Comparison of ENCODE assay signal across 8 mouse cellular contexts in the genomic region with DNA sequence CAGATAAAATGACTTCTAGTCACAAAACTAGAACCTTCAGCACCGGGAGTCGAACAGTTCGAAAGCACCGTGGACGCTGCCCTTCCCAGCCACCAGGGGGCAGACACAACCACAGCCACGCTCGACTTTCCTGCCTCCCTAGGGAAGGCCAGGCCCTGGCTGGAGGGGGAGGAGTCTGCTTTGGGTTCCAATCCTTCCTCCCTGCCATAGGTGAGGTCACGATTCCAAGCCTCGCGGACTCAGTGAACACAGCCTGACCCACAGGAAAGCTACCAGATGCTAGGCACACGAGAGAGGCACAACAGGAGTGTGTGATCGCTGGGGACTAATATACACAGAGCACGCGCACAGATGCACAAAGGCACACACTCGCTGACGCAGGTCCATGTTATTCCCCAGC. TPM values are rescaled to one million over a fixed set of nuclear protein-coding genes. Genes with fewer than 3 reads are reported as not detected.
DNase-seq lines count a peak whose midpoint lies in the region; ATAC-seq and TF ChIP-seq lines count a peak whose summit lies in the region.

No protein-coding gene starts in this region.

- peak; percentile 58 to 61 for DNase-seq in CD8-positive naive resting alpha-beta T cell, adult 2 months (ENCODE audit: low read depth in 2 of 2, low spot score in 2 of 2)
- DNase-seq in adrenal gland, postnatal 25 days, result peak; percentile 86
- peak; percentile 86 for DNase-seq in kidney, postnatal 0 days (ENCODE audit: low spot score)
- peak; percentile 42 to 50 (median 43) for DNase-seq in liver, embryonic 14.5 days (ENCODE audit: low read depth in 3 of 3, low spot score in 3 of 3)
- peak; percentile 55 for DNase-seq in thymus, postnatal 0 days (ENCODE audit: low spot score)

- peak; percentile 95 for TF ChIP-seq CTCF in kidney, postnatal 0 days (IDR thresholded peaks at IDR 0.05; ENCODE audit: low read depth)
- TF ChIP-seq CTCF in liver, embryonic 14.5 days (IDR thresholded peaks at IDR 0.05; ENCODE audit: low read depth), result peak; percentile 99
- TF ChIP-seq CTCF in olfactory bulb, adult 2 months (IDR thresholded peaks at IDR 0.05; ENCODE audit: insufficient read depth, low read depth, low read length), result peak; percentile 85

- no peak for TF ChIP-seq EP300 in liver, embryonic 14.5 days (IDR thresholded peaks at IDR 0.05; ENCODE audit: low read depth)

- H3K9ac ChIP-seq in embryonic facial prominence, embryonic 13.5 days, result 0 out of 2 replicates have a peak overlapping the region, but pooled peaks have one; percentile 49
- no peak overlapping the region for H3K9ac ChIP-seq in heart, embryonic 11.5 days (ENCODE audit: low read depth, low read length)
- H3K9ac ChIP-seq in kidney, postnatal 0 days (ENCODE audit: low read depth, low read length), result no peak overlapping the region
- no peak overlapping the region for H3K9ac ChIP-seq in liver, embryonic 14.5 days (replicated peaks)

- no peak overlapping the region for H3K27ac ChIP-seq in embryonic facial prominence, embryonic 13.5 days
- H3K27ac ChIP-seq in heart, embryonic 11.5 days (ENCODE audit: low read depth, low read length), result no peak overlapping the region
- H3K27ac ChIP-seq in kidney, postnatal 0 days, result no peak overlapping the region
- no peak overlapping the region for H3K27ac ChIP-seq in liver, embryonic 14.5 days
- H3K27ac ChIP-seq in olfactory bulb, adult 2 months (ENCODE audit: insufficient read depth, low read depth, low read length), result no peak overlapping the region

- H3K9me3 ChIP-seq in embryonic facial prominence, embryonic 13.5 days, result no peaks in the 10 kb centered on the region
- H3K9me3 ChIP-seq in heart, embryonic 11.5 days (replicated peaks; ENCODE audit: control insufficient read depth, low read length), result no peaks in the 10 kb centered on the region
- no peaks in the 10 kb centered on the region for H3K9me3 ChIP-seq in kidney, postnatal 0 days (replicated peaks; ENCODE audit: low read length)
- no peaks in the 10 kb centered on the region for H3K9me3 ChIP-seq in liver, embryonic 14.5 days (ENCODE audit: control insufficient read depth, low read length)

- peak overlapping the region; percentile 6; the same call in 1 of the 2 replicates for H3K4me3 ChIP-seq in embryonic facial prominence, embryonic 13.5 days
- H3K4me3 ChIP-seq in heart, embryonic 11.5 days (ENCODE audit: low read depth, low read length), result no peak overlapping the region
- no peak overlapping the region for H3K4me3 ChIP-seq in kidney, postnatal 0 days (replicated peaks; ENCODE audit: low read depth, low read length)
- peak overlapping the region in 1 of 2 experiments; percentile 45; a peak in 2 of 4 replicates for H3K4me3 ChIP-seq in liver, embryonic 14.5 days (ENCODE audit: insufficient read depth in 1 of 2, low read depth in 2 of 2, low read length in 2 of 2)
- H3K4me3 ChIP-seq in olfactory bulb, adult 2 months (ENCODE audit: insufficient read depth, low read depth, low read length), result no peak overlapping the region

- peak overlapping the region; percentile 47 for H3K4me2 ChIP-seq in embryonic facial prominence, embryonic 13.5 days
- peak overlapping the region; percentile 50 for H3K4me2 ChIP-seq in heart, embryonic 11.5 days
- H3K4me2 ChIP-seq in kidney, postnatal 0 days (ENCODE audit: low read length), result peak overlapping the region; percentile 21; the same call in 1 of the 2 replicates
- peak overlapping the region; percentile 21 for H3K4me2 ChIP-seq in liver, embryonic 14.5 days (ENCODE audit: low read depth)

- H3K36me3 ChIP-seq in embryonic facial prominence, embryonic 13.5 days, result no peaks in the 10 kb centered on the region
- no peaks in the 10 kb centered on the region for H3K36me3 ChIP-seq in heart, embryonic 11.5 days (ENCODE audit: control insufficient read depth, insufficient read depth, low read length)
- H3K36me3 ChIP-seq in kidney, postnatal 0 days (ENCODE audit: insufficient read depth, low read length), result no peaks in the 10 kb centered on the region
- no peaks in the 10 kb centered on the region for H3K36me3 ChIP-seq in liver, embryonic 14.5 days (replicated peaks; ENCODE audit: control insufficient read depth, insufficient read depth, low read depth)

- H3K27me3 ChIP-seq in embryonic facial prominence, embryonic 13.5 days, result no peaks in the 10 kb centered on the region
- no peaks in the 10 kb centered on the region for H3K27me3 ChIP-seq in heart, embryonic 11.5 days (ENCODE audit: control insufficient read depth, insufficient read depth, low read length)
- H3K27me3 ChIP-seq in kidney, postnatal 0 days (ENCODE audit: insufficient read depth, low read length), result no peaks in the 10 kb centered on the region
- no peaks in the 10 kb centered on the region for H3K27me3 ChIP-seq in liver, embryonic 14.5 days (ENCODE audit: control insufficient read depth, insufficient read depth, low read length)

- peaks cover 25% of the 10 kb centered on the region for H3K4me1 ChIP-seq in embryonic facial prominence, embryonic 13.5 days
- peaks cover 12% of the 10 kb centered on the region for H3K4me1 ChIP-seq in heart, embryonic 11.5 days (ENCODE audit: control insufficient read depth, insufficient read depth, low read length)
- H3K4me1 ChIP-seq in kidney, postnatal 0 days (replicated peaks; ENCODE audit: insufficient read depth, low read length), result peaks cover 16% of the 10 kb centered on the region; the same call in 1 of the 2 replicates
- peaks cover 0 to 9% of the 10 kb centered on the region in 2 experiments; a peak in 2 of 4 replicates for H3K4me1 ChIP-seq in liver, embryonic 14.5 days (replicated peaks; ENCODE audit: control insufficient read depth in 2 of 2, insufficient read depth in 2 of 2, low read length in 1 of 2)
- H3K4me1 ChIP-seq in olfactory bulb, adult 2 months (ENCODE audit: control insufficient read depth, insufficient read depth, low read length), result peaks cover 18% of the 10 kb centered on the region

- TF ChIP-seq POLR2A in olfactory bulb, adult 2 months (IDR thresholded peaks at IDR 0.05; ENCODE audit: insufficient read depth, low read depth, low read length), result no peak

- no peak for ATAC-seq in embryonic facial prominence, embryonic 13.5 days (ENCODE audit: insufficient number of reproducible peaks, insufficient read depth, low FRiP score, low TSS enrichment, low read depth)
- no peak for ATAC-seq in heart, embryonic 11.5 days (replicated peaks; ENCODE audit: insufficient number of reproducible peaks, low FRiP score, low TSS enrichment)
- ATAC-seq in kidney, postnatal 0 days (replicated peaks; ENCODE audit: low FRiP score, low read depth), result 0 out of 2 replicates have a peak, but pooled peaks have one; percentile 30
- ATAC-seq in liver, embryonic 14.5 days (ENCODE audit: insufficient read depth), result peak; percentile 27; the same call in 1 of the 2 replicates

- WGBS in embryonic facial prominence, embryonic 13.5 days, result 22% methylated on average over 16 of the region's 16 CpGs
- WGBS in heart, embryonic 11.5 days (ENCODE audit: insufficient replicate concordance), result 21% methylated on average over 16 of the region's 16 CpGs
- 21% methylated on average over 16 of the region's 16 CpGs for WGBS in kidney, postnatal 0 days
- 18% methylated on average over 16 of the region's 16 CpGs for WGBS in liver, embryonic 14.5 days (ENCODE audit: insufficient replicate concordance)
- WGBS in olfactory bulb, adult 2 months, result 23% methylated on average over 16 of the region's 16 CpGs

RNA-seq across cellular contexts. Expression of a gene that starts 1.9 kb away (rescaled TPM):
- 76.4 and 93.3 TPM in 2 replicates for total RNA-seq in adrenal gland, postnatal 25 days (2021)
- 43.5 and 54.4 TPM in 2 replicates for polyA plus RNA-seq in embryonic facial prominence, embryonic 13.5 days (2015; fragmentation: Nextera tagmentation; extraction: Ambion mirVana)
- 28.7 and 30.0 TPM in 2 replicates for polyA plus RNA-seq in heart, embryonic 11.5 days (2014; fragmentation: Nextera tagmentation; extraction: Ambion mirVana)
- 73.7 and 78.2 TPM in 2 replicates for polyA plus RNA-seq in kidney, postnatal 0 days (2015; fragmentation: Nextera tagmentation; extraction: Ambion mirVana)
- polyA plus RNA-seq in liver, embryonic 14.5 days (2012; rRNA removed), result 4.3 TPM in 2 replicates
- 10.3 and 12.3 TPM in 2 replicates for polyA plus RNA-seq in liver, embryonic 14.5 days (2014; fragmentation: Nextera tagmentation; extraction: Ambion mirVana)
- not detected in 2 replicates for polyA plus RNA-seq in olfactory bulb, adult 2 months (2012; ENCODE audit: insufficient read depth, insufficient read length, low replicate concordance, missing spikeins)
- polyA plus RNA-seq in thymus, postnatal 0 days (2015; fragmentation: Nextera tagmentation; extraction: Ambion mirVana), result 31.0 and 33.9 TPM in 2 replicates

RNA-seq across cellular contexts. Expression of a gene that starts 5.6 kb away (rescaled TPM):
- 34.5 and 55.3 TPM in 2 replicates for total RNA-seq in adrenal gland, postnatal 25 days (2021)
- 5.0 and 5.9 TPM in 2 replicates for polyA plus RNA-seq in embryonic facial prominence, embryonic 13.5 days (2015; fragmentation: Nextera tagmentation; extraction: Ambion mirVana)
- 1.6 and 2.1 TPM in 2 replicates for polyA plus RNA-seq in heart, embryonic 11.5 days (2014; fragmentation: Nextera tagmentation; extraction: Ambion mirVana)
- polyA plus RNA-seq in kidney, postnatal 0 days (2015; fragmentation: Nextera tagmentation; extraction: Ambion mirVana), result 9.5 and 9.8 TPM in 2 replicates
- polyA plus RNA-seq in liver, embryonic 14.5 days (2012; rRNA removed), result 5.2 TPM in 2 replicates
- 1.4 and 2.6 TPM in 2 replicates for polyA plus RNA-seq in liver, embryonic 14.5 days (2014; fragmentation: Nextera tagmentation; extraction: Ambion mirVana)
- not detected in 2 replicates for polyA plus RNA-seq in olfactory bulb, adult 2 months (2012; ENCODE audit: insufficient read depth, insufficient read length, low replicate concordance, missing spikeins)
- polyA plus RNA-seq in thymus, postnatal 0 days (2015; fragmentation: Nextera tagmentation; extraction: Ambion mirVana), result 4.6 and 5.0 TPM in 2 replicates

RNA-seq across cellular contexts. Expression of a gene that starts 29.0 kb away (rescaled TPM):
- total RNA-seq in adrenal gland, postnatal 25 days (2021), result 2.9 TPM in 1 of 2 replicates, not detected in the other
- polyA plus RNA-seq in embryonic facial prominence, embryonic 13.5 days (2015; fragmentation: Nextera tagmentation; extraction: Ambion mirVana), result not detected in 2 replicates
- 0.18 TPM in 1 of 2 replicates, not detected in the other for polyA plus RNA-seq in heart, embryonic 11.5 days (2014; fragmentation: Nextera tagmentation; extraction: Ambion mirVana)
- polyA plus RNA-seq in kidney, postnatal 0 days (2015; fragmentation: Nextera tagmentation; extraction: Ambion mirVana), result not detected in 2 replicates
- 0.13 and 0.61 TPM in 2 replicates for polyA plus RNA-seq in liver, embryonic 14.5 days (2012; rRNA removed)
- polyA plus RNA-seq in liver, embryonic 14.5 days (2014; fragmentation: Nextera tagmentation; extraction: Ambion mirVana), result 0.15 and 0.22 TPM in 2 replicates
- polyA plus RNA-seq in olfactory bulb, adult 2 months (2012; ENCODE audit: insufficient read depth, insufficient read length, low replicate concordance, missing spikeins), result not detected in 2 replicates
- 0.14 and 0.24 TPM in 2 replicates for polyA plus RNA-seq in thymus, postnatal 0 days (2015; fragmentation: Nextera tagmentation; extraction: Ambion mirVana)

RNA-seq across cellular contexts. Expression of a gene that starts 32.8 kb away (rescaled TPM):
- total RNA-seq in adrenal gland, postnatal 25 days (2021), result 65.0 and 99.0 TPM in 2 replicates
- 2.0 and 2.5 TPM in 2 replicates for polyA plus RNA-seq in embryonic facial prominence, embryonic 13.5 days (2015; fragmentation: Nextera tagmentation; extraction: Ambion mirVana)
- 6.6 and 8.6 TPM in 2 replicates for polyA plus RNA-seq in heart, embryonic 11.5 days (2014; fragmentation: Nextera tagmentation; extraction: Ambion mirVana)
- 12.0 and 13.3 TPM in 2 replicates for polyA plus RNA-seq in kidney, postnatal 0 days (2015; fragmentation: Nextera tagmentation; extraction: Ambion mirVana)
- 0.78 and 0.93 TPM in 2 replicates for polyA plus RNA-seq in liver, embryonic 14.5 days (2012; rRNA removed)
- 1.2 and 2.0 TPM in 2 replicates for polyA plus RNA-seq in liver, embryonic 14.5 days (2014; fragmentation: Nextera tagmentation; extraction: Ambion mirVana)
- polyA plus RNA-seq in olfactory bulb, adult 2 months (2012; ENCODE audit: insufficient read depth, insufficient read length, low replicate concordance, missing spikeins), result not detected in 2 replicates
- 1.2 and 1.3 TPM in 2 replicates for polyA plus RNA-seq in thymus, postnatal 0 days (2015; fragmentation: Nextera tagmentation; extraction: Ambion mirVana)

Comparison
In these comparisons a context has a peak if more than half of its experiments do, and no peak if none do; other contexts are left out.
1. ATAC-seq: peak in kidney, postnatal 0 days (single experiment) and liver, embryonic 14.5 days (single experiment); none in embryonic facial prominence, embryonic 13.5 days (single experiment) and heart, embryonic 11.5 days (single experiment).
2. Peak in every context shown above with its lines, with median percentiles within 50 percentile points of each other: DNase-seq, H3K4me2 ChIP-seq and CTCF ChIP-seq.